Mouse (Mus musculus) forebrain, embryonic 11.5 days (tissue): ENCODE data around the gene Rsrc1. TPM values are rescaled to one million over a fixed set of nuclear protein-coding genes. Genes with fewer than 3 reads are reported as not detected.

Source experiments
- ATAC-seq: fragments of 200-750 bp; cut with Nextera tagmentation; replicated peaks from 2 replicates; pipeline ENCODE4 v1.8.0; 2017; ENCODE audit warnings: moderate TSS enrichment; ENCODE audit not compliant: low FRiP score
- DNase-seq: peaks from one replicate; pipeline ENCODE4 v3.0.0-alpha.2; 2017; ENCODE audit warnings: low spot score
- H3K27ac ChIP-seq: fragments of 300-500 bp; sonication (generic); 2 replicates; pipeline ENCODE4 v1.5.1; 2014; ENCODE audit warnings: low read depth, low read length
- H3K27me3 ChIP-seq: fragments of 300-500 bp; sonication (generic); 2 replicates; pipeline ENCODE4 v1.6.1; 2014; ENCODE audit warnings: mild to moderate bottlenecking, low read length, mixed read lengths; ENCODE audit not compliant: control insufficient read depth, insufficient read depth
- H3K36me3 ChIP-seq: fragments of 300-500 bp; sonication (generic); 2 replicates; pipeline ENCODE4 v1.6.1; 2014; ENCODE audit warnings: mild to moderate bottlenecking, low read length, moderate library complexity, mixed read lengths; ENCODE audit not compliant: control insufficient read depth, insufficient read depth
- H3K4me1 ChIP-seq: fragments of 300-500 bp; sonication (generic); replicated peaks from 2 replicates; pipeline ENCODE4 v1.6.1; 2014; ENCODE audit warnings: low read length, mixed read lengths; ENCODE audit not compliant: control insufficient read depth, insufficient read depth
- H3K4me2 ChIP-seq: fragments of 300-500 bp; sonication (generic); 2 replicates; pipeline ENCODE4 v1.6.1; 2014; ENCODE audit warnings: low read depth, mild to moderate bottlenecking, low read length, moderate library complexity, mixed read lengths; ENCODE audit not compliant: severe bottlenecking
- H3K4me3 ChIP-seq: fragments of 300-500 bp; sonication (generic); 2 replicates; pipeline ENCODE4 v1.5.1; 2014; ENCODE audit warnings: low read depth, low read length
- H3K9ac ChIP-seq: fragments of 300-500 bp; sonication (generic); 2 replicates; pipeline ENCODE4 v1.6.1; 2014; ENCODE audit warnings: low read length
- H3K9me3 ChIP-seq: fragments of 300-500 bp; sonication (generic); 2 replicates; pipeline ENCODE4 v1.6.1; 2016; ENCODE audit warnings: low read length, mixed read lengths; ENCODE audit not compliant: control insufficient read depth
- WGBS: fragments of 180-500 bp; shearing (Covaris S2); extraction: QIAGEN DNeasy Blood & Tissue Kit; methylation state at CpG from one replicate; pipeline ENCODE4 v1.1.7; 2014; 5-methylcytosine and 5-hydroxymethylcytosine counted together
- polyA plus RNA-seq: library from polyadenylated mRNA; unstranded; fragments of >200 nt; fragmentation: Nextera tagmentation; extraction: Ambion mirVana; gene quantifications from 2 replicates; pipeline ENCODE4 v1.2.1, GENCODE M21; 2014

Gene Rsrc1
- polyA plus RNA-seq = 42.3 and 44.6 TPM in 2 replicates

DNA sequence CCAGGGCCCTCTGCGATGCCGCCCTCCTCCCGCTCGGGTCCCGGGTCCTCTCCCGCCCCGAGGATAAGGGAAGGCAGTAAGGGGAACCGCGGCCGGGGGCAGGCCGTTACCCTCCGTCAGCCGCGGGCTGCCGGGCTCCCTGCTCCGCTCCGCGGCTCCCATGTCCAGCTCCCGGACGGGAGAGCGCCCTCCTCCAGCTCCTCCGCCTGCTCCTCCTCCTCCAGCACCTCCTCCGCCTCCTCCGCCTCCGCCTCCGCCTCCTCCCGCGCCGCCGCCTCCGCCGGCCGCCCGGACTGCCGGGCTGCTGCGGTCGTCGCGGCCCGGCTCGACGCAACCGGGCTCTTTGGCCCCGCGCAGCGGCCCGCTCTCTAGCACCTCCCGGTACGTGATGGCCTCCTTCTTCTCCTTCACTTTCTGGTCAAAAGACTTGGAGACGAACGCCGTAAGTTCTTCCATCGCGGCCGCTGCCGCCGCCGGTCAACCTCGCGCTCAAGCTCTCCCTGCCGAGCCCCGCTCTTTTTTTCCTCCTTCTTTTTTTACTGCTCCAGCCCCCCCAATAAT lies at the start of gene Rsrc1:
Gene Rsrc1, plus strand, starts transcription at position 290 of the 561 bp plus-strand sequence.
- peak within 1 kb of the TSS; percentile 42 for H3K4me3 ChIP-seq
- DNase-seq = peak; percentile 80
- peak within 1 kb of the TSS; percentile 70 for H3K4me2 ChIP-seq
- peak; percentile 52 for ATAC-seq
- H3K27ac ChIP-seq = no peak within 1 kb of the TSS
- H3K4me1 ChIP-seq = peaks cover 12% of the 10 kb centered on the region; the same call in 1 of the 2 replicates
- H3K9ac ChIP-seq = peak within 1 kb of the TSS; percentile 52
- H3K36me3 ChIP-seq = no peaks in the 10 kb centered on the region
- H3K27me3 ChIP-seq = peaks cover 67% of the 10 kb centered on the region
- H3K9me3 ChIP-seq = no peaks in the 10 kb centered on the region
- WGBS = under 1% methylated on average over 45 of the region's 62 CpGs

GRCm38 (mm10) chr3:66939675-66940074 lies 41.5 kb upstream of the Rsrc1 start:
- Histone ChIP-seq H3K27ac (no peak overlapping the region), H3K27me3 (no peaks in the 10 kb centered on the region), H3K9ac (no peak overlapping the region), H3K9me3 (no peaks in the 10 kb centered on the region), H3K4me2 (no peak overlapping the region), H3K36me3 (no peaks in the 10 kb centered on the region), H3K4me3 (no peak overlapping the region), H3K4me1 (no peaks in the 10 kb centered on the region)
- no peak for ATAC-seq
- 78% methylated on average over 10 of the region's 10 CpGs for WGBS
- DNase-seq = no peak

GRCm38 (mm10) chr3:66955126-66955525 lies 26.1 kb upstream of the Rsrc1 start:
- no peak overlapping the region for H3K4me2 ChIP-seq
- H3K9me3 ChIP-seq = no peaks in the 10 kb centered on the region
- H3K4me1 ChIP-seq = no peaks in the 10 kb centered on the region
- H3K27ac ChIP-seq = no peak overlapping the region
- WGBS = 70% methylated on average over 2 of the region's 2 CpGs
- no peaks in the 10 kb centered on the region for H3K36me3 ChIP-seq
- H3K4me3 ChIP-seq = no peak overlapping the region
- DNase-seq = no peak
- ATAC-seq = no peak
- H3K9ac ChIP-seq = no peak overlapping the region
- no peaks in the 10 kb centered on the region for H3K27me3 ChIP-seq

DNA sequence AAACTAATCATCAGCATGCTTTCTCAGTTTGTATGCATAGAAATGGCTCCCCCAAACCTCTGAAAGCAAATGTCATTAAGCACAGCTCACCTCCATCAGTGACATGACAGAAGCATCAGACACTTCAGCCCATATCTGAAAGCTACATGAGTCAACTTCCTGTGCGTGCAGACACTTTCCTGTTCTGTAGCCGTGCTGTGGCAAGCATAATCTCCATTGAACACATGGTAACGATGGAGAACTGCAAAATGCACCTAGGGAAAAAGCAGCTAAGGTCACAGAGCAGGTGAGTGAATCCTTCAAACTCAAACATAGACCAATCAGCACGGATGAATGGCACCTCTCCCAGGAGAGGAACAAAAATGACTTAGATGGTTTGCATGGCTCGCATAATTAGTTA lies 21.2 kb upstream of the Rsrc1 start:
- H3K4me1 ChIP-seq = no peaks in the 10 kb centered on the region
- DNase-seq (no peak), ATAC-seq (no peak)
- no peak overlapping the region for H3K4me2 ChIP-seq
- H3K36me3 ChIP-seq = no peaks in the 10 kb centered on the region
- H3K27me3 ChIP-seq = no peaks in the 10 kb centered on the region
- H3K4me3 ChIP-seq = no peak overlapping the region
- H3K9me3 ChIP-seq = no peaks in the 10 kb centered on the region
- 72% methylated on average over 5 of the region's 5 CpGs for WGBS
- no peak overlapping the region for H3K9ac ChIP-seq
- H3K27ac ChIP-seq = no peak overlapping the region

DNA sequence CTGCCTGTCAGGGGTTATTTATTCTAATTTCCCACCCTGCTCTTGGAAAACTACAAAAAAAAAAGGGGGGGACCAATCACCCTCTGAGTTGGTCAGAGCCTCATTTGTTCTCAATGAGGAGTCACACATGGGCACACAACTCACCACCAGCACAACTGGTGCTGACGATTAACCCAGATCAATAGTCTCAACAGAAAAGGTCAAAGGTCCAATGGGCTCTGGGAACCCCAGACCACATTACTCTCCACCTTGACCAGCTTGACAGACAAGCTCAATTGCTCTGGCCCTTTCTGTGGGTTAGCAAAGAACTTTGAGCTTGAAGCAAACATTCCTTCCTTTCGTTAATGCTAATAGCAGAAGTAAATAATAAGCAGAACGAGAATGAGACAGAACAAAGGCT lies 16.3 kb upstream of the Rsrc1 start:
- ATAC-seq = no peak
- Histone ChIP-seq H3K27ac (no peak overlapping the region), H3K27me3 (peaks cover 18% of the 10 kb centered on the region), H3K4me2 (no peak overlapping the region), H3K9me3 (no peaks in the 10 kb centered on the region), H3K36me3 (no peaks in the 10 kb centered on the region), H3K9ac (no peak overlapping the region), H3K4me3 (no peak overlapping the region), H3K4me1 (no peaks in the 10 kb centered on the region)
- no peak for DNase-seq
- 43% methylated on average over 3 of the region's 3 CpGs for WGBS

- H3K4me1 ChIP-seq = peaks cover 4% of the 10 kb centered on the region; the same call in 1 of the 2 replicates
- peaks cover 39% of the 10 kb centered on the region for H3K27me3 ChIP-seq
- 65% methylated on average over 4 of the region's 4 CpGs for WGBS
- no peaks in the 10 kb centered on the region for H3K36me3 ChIP-seq
- H3K27ac ChIP-seq = no peak overlapping the region
- no peaks in the 10 kb centered on the region for H3K9me3 ChIP-seq
- no peak overlapping the region for H3K4me3 ChIP-seq
- ATAC-seq (no peak), DNase-seq (no peak)
- H3K9ac ChIP-seq = no peak overlapping the region
- H3K4me2 ChIP-seq = no peak overlapping the region
Observed at GRCm38 (mm10) chr3:66967508-66967907, 13.7 kb upstream of the Rsrc1 start.

- Histone ChIP-seq H3K27ac (no peak overlapping the region), H3K36me3 (no peaks in the 10 kb centered on the region), H3K4me2 (no peak overlapping the region; the same call in 1 of the 2 replicates), H3K4me3 (no peak overlapping the region; the same call in 1 of the 2 replicates), H3K9me3 (no peaks in the 10 kb centered on the region), H3K27me3 (peaks cover 62% of the 10 kb centered on the region), H3K9ac (no peak overlapping the region), H3K4me1 (peaks cover 13% of the 10 kb centered on the region; the same call in 1 of the 2 replicates)
- 4% methylated on average over 10 of the region's 10 CpGs for WGBS
- ATAC-seq (0 out of 2 replicates have a peak, but pooled peaks have one; percentile 8), DNase-seq (no peak)
Observed at GRCm38 (mm10) chr3:66970261-66970660, 10.9 kb upstream of the Rsrc1 start.

GRCm38 (mm10) chr3:66970661-66971331 lies 10.4 kb upstream of the Rsrc1 start:
- Histone ChIP-seq H3K4me3 (peak overlapping the region; percentile 15), H3K4me2 (peak overlapping the region; percentile 36), H3K9ac (no peak overlapping the region), H3K27ac (no peak overlapping the region), H3K27me3 (peaks cover 63% of the 10 kb centered on the region), H3K4me1 (peaks cover 13% of the 10 kb centered on the region; the same call in 1 of the 2 replicates), H3K36me3 (no peaks in the 10 kb centered on the region), H3K9me3 (no peaks in the 10 kb centered on the region)
- DNase-seq = peak; percentile 67
- peak; percentile 13; the same call in 1 of the 2 replicates for ATAC-seq
- WGBS = under 1% methylated on average over 29 of the region's 29 CpGs
